Mouse (Mus musculus): ENCODE measurements around the gene Prm3.

DNA sequence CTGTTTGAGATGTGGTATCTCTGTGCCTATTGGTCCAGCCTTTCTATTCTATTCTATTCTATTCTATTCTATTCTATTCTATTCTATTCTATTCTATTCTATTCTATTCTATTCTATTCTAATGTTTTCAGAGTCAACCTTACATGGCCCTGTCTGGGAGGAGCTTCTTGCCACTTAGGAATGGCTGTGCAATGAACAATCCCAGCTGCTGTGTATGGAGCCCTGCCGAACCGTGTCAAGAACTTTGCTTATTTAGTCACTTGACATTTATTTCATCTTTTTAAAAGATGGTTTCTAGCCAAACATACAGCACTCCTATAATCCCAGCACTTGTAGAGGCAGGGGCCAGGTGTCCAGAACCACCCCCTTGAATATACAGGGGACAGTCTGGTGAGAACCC, 26.4 kb downstream of the Prm3 start:
- TF ChIP-seq POLR2A (IDR thresholded peaks at IDR 0.05; ENCODE audit: low read depth, low read length) (no peak), CTCF (IDR thresholded peaks at IDR 0.05; ENCODE audit: extremely low read depth, insufficient read length, insufficient replicate concordance, low read depth, low read length) (no peak)

Data from small intestine, adult 2 months (tissue).